Mouse (Mus musculus) liver, embryonic 16.5 days (tissue): Measurements from ENCODE around the gene 1700019D03Rik. TPM values are rescaled to one million over a fixed set of nuclear protein-coding genes. Genes with fewer than 3 reads are reported as not detected.
A peak's percentile ranks its signal among the peaks of the same experiment; 100 is the strongest.
"Not testable (repeated sequence)": the region's sequence is repeated elsewhere in the genome, so short reads cannot be mapped to it uniquely, and the experiment has no call there.

Experiments used
- ATAC-seq: fragments of 200-750 bp; cut with Nextera tagmentation; 2 replicates; pipeline ENCODE4 v1.8.0; 2017; ENCODE audit warnings: low read depth, mild to moderate bottlenecking, moderate number of reproducible peaks, moderate library complexity
- H3K27ac ChIP-seq: fragments of 300-500 bp; sonication (generic); 2 replicates; pipeline ENCODE4 v1.5.1; 2014; ENCODE audit warnings: mild to moderate bottlenecking, low read length
- H3K27me3 ChIP-seq: fragments of 300-500 bp; sonication (generic); 2 replicates; pipeline ENCODE4 v1.6.1; 2014; ENCODE audit warnings: low read depth, low read length, mixed read lengths; ENCODE audit not compliant: control insufficient read depth, insufficient read depth
- H3K36me3 ChIP-seq: fragments of 300-500 bp; sonication (generic); 2 replicates; pipeline ENCODE4 v1.6.1; 2014; ENCODE audit warnings: mild to moderate bottlenecking; ENCODE audit not compliant: control insufficient read depth, insufficient read depth
- H3K4me1 ChIP-seq: fragments of 300-500 bp; sonication (generic); 2 replicates; pipeline ENCODE4 v1.6.1; 2014; ENCODE audit warnings: low read depth, low read length, mixed read lengths; ENCODE audit not compliant: control insufficient read depth
- H3K4me2 ChIP-seq: fragments of 300-500 bp; sonication (generic); 2 replicates; pipeline ENCODE4 v1.6.1; 2014; ENCODE audit warnings: low read depth, low read length, mixed read lengths
- H3K4me3 ChIP-seq: fragments of 300-500 bp; sonication (generic); 2 replicates; pipeline ENCODE4 v1.5.1; 2014; ENCODE audit warnings: low read depth, mild to moderate bottlenecking, low read length
- H3K9ac ChIP-seq: fragments of 300-500 bp; sonication (generic); 2 replicates; pipeline ENCODE4 v1.6.1; 2014; ENCODE audit warnings: low read depth, low read length
- H3K9me3 ChIP-seq: fragments of 300-500 bp; sonication (generic); replicated peaks from 2 replicates; pipeline ENCODE4 v1.6.1; 2016; ENCODE audit warnings: low read length; ENCODE audit not compliant: control insufficient read depth
- WGBS: fragments of 180-500 bp; shearing (Covaris S2); extraction: QIAGEN DNeasy Blood & Tissue Kit; methylation state at CpG from one replicate; pipeline ENCODE4 v1.1.7; 2014; ENCODE audit not compliant: insufficient replicate concordance; 5-methylcytosine and 5-hydroxymethylcytosine counted together
- polyA plus RNA-seq: library from polyadenylated mRNA; unstranded; fragments of >200 nt; fragmentation: Nextera tagmentation; extraction: Ambion mirVana; gene quantifications from 2 replicates; pipeline ENCODE4 v1.2.1, GENCODE M21; 2015

The 1700019D03Rik gene
- polyA plus RNA-seq, 1 experiment from 2014 or later: 12.2 TPM

GRCm38 (mm10) chr1:52951146-52951868 lies 68.7 kb downstream of the 1700019D03Rik start:
- H3K4me2 ChIP-seq: peak overlapping the region; percentile 28
- peaks cover 9% of the 10 kb centered on the region; the same call in 1 of the 2 replicates for H3K27me3 ChIP-seq
- H3K9ac ChIP-seq: no peak overlapping the region
- peak overlapping the region; percentile 45; the same call in 1 of the 2 replicates for H3K27ac ChIP-seq
- no peaks in the 10 kb centered on the region for H3K36me3 ChIP-seq
- peak; percentile 77 for ATAC-seq
- H3K9me3 ChIP-seq: no peaks in the 10 kb centered on the region
- no peak overlapping the region for H3K4me3 ChIP-seq
- WGBS: 17% methylated on average over 5 of the region's 5 CpGs
- H3K4me1 ChIP-seq: no peaks in the 10 kb centered on the region

- Histone ChIP-seq H3K36me3 (no peaks in the 10 kb centered on the region), H3K9ac (no peak overlapping the region), H3K27ac (no peak overlapping the region), H3K4me3 (no peak overlapping the region), H3K4me2 (no peak overlapping the region), H3K4me1 (no peaks in the 10 kb centered on the region), H3K9me3 (no peaks in the 10 kb centered on the region), H3K27me3 (peaks cover 6% of the 10 kb centered on the region; the same call in 1 of the 2 replicates)
- ATAC-seq: no peak
- WGBS: 69% methylated on average over 5 of the region's 5 CpGs
Observed at GRCm38 (mm10) chr1:52947895-52948294, 72.1 kb downstream of the 1700019D03Rik start.

DNA sequence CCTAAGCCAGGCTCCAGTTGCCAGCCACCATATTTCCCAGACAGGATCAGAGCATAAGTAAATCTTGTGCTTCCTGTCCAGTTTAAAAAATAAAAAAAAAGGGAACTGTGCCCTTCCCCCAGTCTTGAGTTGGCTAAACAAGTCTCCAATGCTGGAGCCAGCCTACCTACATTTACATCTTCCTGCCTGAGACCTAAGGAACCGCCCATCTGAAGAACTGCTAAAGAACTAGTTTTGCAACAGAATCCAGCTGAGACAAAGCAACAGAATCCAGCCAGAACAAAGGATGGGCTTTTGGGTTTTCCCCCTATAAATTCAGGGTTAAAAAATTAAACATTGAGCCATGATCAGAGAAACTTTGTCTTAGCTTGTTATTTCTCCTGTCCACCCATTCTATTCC lies 81.0 kb downstream of the 1700019D03Rik start:
- H3K27me3 ChIP-seq: no peaks in the 10 kb centered on the region
- H3K4me2 ChIP-seq: no peak overlapping the region
- H3K36me3 ChIP-seq: no peaks in the 10 kb centered on the region
- no peak for ATAC-seq
- no peaks in the 10 kb centered on the region for H3K4me1 ChIP-seq
- 65% methylated on average over 1 of the region's 1 CpGs for WGBS
- H3K9ac ChIP-seq: no peak overlapping the region
- H3K4me3 ChIP-seq: no peak overlapping the region
- no peak overlapping the region for H3K27ac ChIP-seq
- H3K9me3 ChIP-seq: no peaks in the 10 kb centered on the region

DNA sequence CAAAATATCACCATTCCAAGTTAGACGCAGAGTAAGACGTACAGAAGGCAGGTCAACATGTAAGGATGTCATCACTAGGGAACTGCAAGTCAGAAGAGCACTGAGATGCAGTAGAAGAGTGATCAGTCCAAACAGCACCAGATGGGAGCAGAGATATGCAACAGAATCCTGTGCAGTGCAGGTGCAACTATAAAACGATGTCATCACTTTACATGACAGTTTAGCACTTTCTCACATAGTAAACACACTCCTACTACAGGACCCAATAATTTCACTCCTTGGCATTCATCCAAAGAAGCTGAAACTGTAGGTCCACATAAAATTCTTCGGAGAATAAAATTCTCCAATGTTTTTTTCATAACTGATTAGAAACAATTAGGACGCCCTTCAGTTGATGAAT lies 85.5 kb downstream of the 1700019D03Rik start:
- Histone ChIP-seq H3K4me2 (no peak overlapping the region), H3K27ac (no peak overlapping the region), H3K4me1 (no peaks in the 10 kb centered on the region), H3K36me3 (no peaks in the 10 kb centered on the region), H3K9ac (no peak overlapping the region), H3K4me3 (no peak overlapping the region), H3K9me3 (no peaks in the 10 kb centered on the region), H3K27me3 (no peaks in the 10 kb centered on the region)
- ATAC-seq: no peak
- WGBS: 77% methylated on average over 5 of the region's 5 CpGs

DNA sequence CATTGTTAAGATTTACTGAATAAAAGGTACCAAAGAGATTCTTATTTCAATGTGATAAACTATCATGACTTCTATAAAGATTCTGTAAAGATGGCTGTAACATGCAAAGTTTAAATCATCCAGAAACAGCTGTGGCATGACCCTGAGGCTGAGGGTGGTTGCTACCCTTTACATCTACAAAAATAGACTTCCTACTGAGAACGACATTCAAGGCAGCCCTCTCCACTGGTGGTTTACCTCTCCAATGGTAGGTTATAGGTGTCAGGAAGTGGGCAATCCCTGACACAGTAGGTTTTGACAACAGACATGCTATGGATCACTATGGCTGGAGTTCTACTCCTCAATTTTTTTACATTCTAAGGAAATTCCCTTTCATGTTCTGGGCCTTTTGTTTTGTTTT lies 95.5 kb downstream of the 1700019D03Rik start:
- H3K36me3 ChIP-seq, H3K4me3 ChIP-seq, ATAC-seq, H3K27me3 ChIP-seq, H3K27ac ChIP-seq, H3K9ac ChIP-seq, H3K4me2 ChIP-seq, H3K9me3 ChIP-seq, H3K4me1 ChIP-seq: not testable (repeated sequence)
- no CpG with 5 or more reads among the region's 1 CpGs for whole genome bisulfite sequencing

DNA sequence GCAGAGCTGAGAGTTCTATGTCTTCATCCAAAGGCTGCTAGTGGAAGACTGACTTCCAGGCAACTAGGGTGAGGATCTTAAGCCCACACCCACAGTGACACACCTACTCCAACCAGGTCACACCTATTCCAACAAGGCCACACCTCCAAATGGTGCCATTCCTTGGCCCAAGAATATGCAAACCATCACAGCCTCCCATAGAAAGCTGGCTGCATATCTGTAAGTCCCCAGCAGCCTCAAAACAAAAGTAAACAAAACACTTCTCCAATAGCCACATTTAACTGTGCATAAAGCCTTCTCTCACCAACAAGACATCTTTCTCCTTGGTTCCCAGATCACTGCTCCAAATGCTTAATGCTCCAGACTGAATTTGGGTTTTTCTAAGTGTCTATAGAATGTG lies 101.1 kb downstream of the 1700019D03Rik start:
- H3K27ac ChIP-seq, H3K9me3 ChIP-seq, H3K4me1 ChIP-seq, H3K36me3 ChIP-seq, H3K27me3 ChIP-seq, H3K9ac ChIP-seq, ATAC-seq, H3K4me2 ChIP-seq, H3K4me3 ChIP-seq: not testable (repeated sequence)

DNA sequence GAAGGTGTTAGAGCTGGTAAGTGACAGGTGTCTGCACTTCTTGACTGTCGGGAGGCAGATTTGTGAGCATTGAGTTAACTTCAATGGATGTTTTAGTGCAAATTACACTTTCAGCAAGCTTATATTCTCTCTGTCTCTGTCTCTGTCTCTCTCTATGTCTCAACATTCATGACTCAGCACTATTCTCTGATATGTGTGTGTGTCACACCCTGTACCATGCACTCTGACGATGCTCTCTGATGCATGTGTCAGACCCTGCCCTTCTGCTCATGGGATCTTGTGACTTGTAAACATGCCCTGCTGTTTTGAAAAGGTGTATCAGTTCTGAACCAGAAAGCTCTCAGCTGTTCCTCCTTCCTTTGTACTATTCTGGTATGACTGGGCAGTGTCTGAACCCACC lies 103.3 kb downstream of the 1700019D03Rik start:
- Histone ChIP-seq H3K27me3 (no peaks in the 10 kb centered on the region), H3K4me2 (no peak overlapping the region), H3K9me3 (no peaks in the 10 kb centered on the region), H3K4me3 (no peak overlapping the region), H3K4me1 (no peaks in the 10 kb centered on the region), H3K9ac (no peak overlapping the region), H3K36me3 (no peaks in the 10 kb centered on the region), H3K27ac (no peak overlapping the region)
- 56% methylated on average over 2 of the region's 2 CpGs for WGBS
- ATAC-seq: peak; percentile 58; the same call in 1 of the 2 replicates

- Histone ChIP-seq H3K4me3 (no peak overlapping the region), H3K4me1 (no peaks in the 10 kb centered on the region), H3K4me2 (no peak overlapping the region), H3K27ac (no peak overlapping the region), H3K36me3 (no peaks in the 10 kb centered on the region), H3K27me3 (no peaks in the 10 kb centered on the region), H3K9me3 (no peaks in the 10 kb centered on the region), H3K9ac (no peak overlapping the region)
- ATAC-seq: no peak
- 48% methylated on average over 3 of the region's 3 CpGs for WGBS
Observed at GRCm38 (mm10) chr1:52909783-52910182, 110.2 kb downstream of the 1700019D03Rik start.

DNA sequence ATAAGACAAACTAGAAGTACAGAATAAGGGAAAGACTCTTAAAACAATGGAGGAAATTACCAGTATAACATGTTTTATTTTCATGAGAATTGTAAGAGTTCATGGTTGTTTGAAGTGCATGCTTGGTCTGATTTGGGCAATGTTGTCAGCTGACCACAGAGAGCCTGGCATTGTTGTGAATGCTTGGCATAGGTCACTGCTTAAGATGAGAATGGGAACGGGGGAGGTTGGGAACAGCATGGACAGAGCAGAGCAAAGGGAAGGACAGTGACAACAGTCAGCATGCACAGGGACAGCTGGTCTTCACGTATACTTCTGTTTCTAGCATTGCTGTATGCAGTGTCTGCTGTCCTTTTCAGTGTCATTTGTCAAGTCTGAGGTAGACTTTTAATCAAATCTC lies 135.8 kb downstream of the 1700019D03Rik start:
- no peak for ATAC-seq
- no peaks in the 10 kb centered on the region for H3K4me1 ChIP-seq
- no peak overlapping the region for H3K27ac ChIP-seq
- H3K9me3 ChIP-seq: no peaks in the 10 kb centered on the region
- H3K4me2 ChIP-seq: no peak overlapping the region
- H3K27me3 ChIP-seq: no peaks in the 10 kb centered on the region
- H3K36me3 ChIP-seq: no peaks in the 10 kb centered on the region; the same call in 1 of the 2 replicates
- no peak overlapping the region for H3K4me3 ChIP-seq
- WGBS: 70% methylated on average over 2 of the region's 2 CpGs
- no peak overlapping the region for H3K9ac ChIP-seq
